Mouse (Mus musculus): ENCODE measurements around the gene Crybg3. TPM values are rescaled to one million over a fixed set of nuclear protein-coding genes. Genes with fewer than 3 reads are reported as not detected.

Crybg3 gene
- total RNA-seq, 2 experiments from 2014 or later = 35.7 to 36.8 TPM

- DNase-seq (ENCODE audit: low spot score in 2 of 2) = no peak
Measured at GRCm38 (mm10) chr16:59535673-59536072, 65.1 kb downstream of the Crybg3 start.

- peak in 1 of 2 experiments; percentile 57 for DNase-seq (ENCODE audit: low spot score in 2 of 2)
Measured at GRCm38 (mm10) chr16:59534349-59534748, 66.4 kb downstream of the Crybg3 start.

- DNase-seq (ENCODE audit: low spot score in 2 of 2) = no peak
Measured at GRCm38 (mm10) chr16:59532561-59532960, 68.2 kb downstream of the Crybg3 start.

GRCm38 (mm10) chr16:59531243-59531642, 69.5 kb downstream of the Crybg3 start:
- no peak for DNase-seq (ENCODE audit: low spot score in 2 of 2)

DNA sequence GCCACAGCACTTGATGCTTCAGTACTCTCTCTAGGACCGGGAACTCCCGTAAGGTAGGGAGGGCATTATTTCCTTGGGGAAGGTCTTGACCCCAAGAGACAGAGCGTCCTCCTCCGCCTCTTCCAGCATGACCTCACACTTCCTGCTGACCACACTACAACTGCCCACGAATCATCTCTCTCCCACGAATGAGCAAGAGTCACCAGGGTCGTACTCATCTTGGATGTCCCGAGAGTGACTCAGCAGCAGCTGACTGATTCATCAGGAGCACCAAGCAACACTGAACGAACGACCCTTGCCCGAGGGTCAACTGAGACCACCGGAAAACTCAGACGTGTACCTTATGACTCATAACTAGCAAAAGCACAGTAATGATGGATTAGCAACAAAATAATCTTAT, 71.2 kb downstream of the Crybg3 start:
- no peak for DNase-seq (ENCODE audit: low spot score in 2 of 2)

- DNase-seq (ENCODE audit: low spot score in 2 of 2) = no peak
Measured at GRCm38 (mm10) chr16:59526939-59527338, 73.8 kb downstream of the Crybg3 start.

- DNase-seq (ENCODE audit: low spot score in 2 of 2) = no peak
Measured at GRCm38 (mm10) chr16:59521752-59522423, 78.9 kb downstream of the Crybg3 start.

GRCm38 (mm10) chr16:59517447-59518219, 83.1 kb downstream of the Crybg3 start:
- DNase-seq (ENCODE audit: low spot score in 2 of 2) = no peak

DNA sequence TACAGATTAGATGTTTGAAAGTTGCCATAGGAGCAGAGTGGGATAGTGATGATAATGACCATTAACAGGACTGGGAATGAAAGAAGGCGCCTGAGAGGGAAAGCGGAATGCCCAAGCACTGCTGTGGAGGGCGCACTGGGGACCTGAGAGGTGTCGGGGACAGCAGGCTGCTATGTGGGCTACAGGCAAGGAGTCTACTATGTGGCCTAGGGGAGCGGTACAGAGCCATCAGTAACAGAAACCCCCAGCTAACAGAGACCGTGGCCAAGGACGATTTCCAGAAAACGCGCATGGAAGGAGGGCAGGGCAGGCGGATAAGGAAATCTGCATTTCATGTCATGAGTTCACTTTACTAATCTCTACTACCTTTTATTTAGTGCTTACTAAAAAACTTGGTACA, 83.8 kb downstream of the Crybg3 start:
- no peak for DNase-seq (ENCODE audit: low spot score in 2 of 2)

DNA sequence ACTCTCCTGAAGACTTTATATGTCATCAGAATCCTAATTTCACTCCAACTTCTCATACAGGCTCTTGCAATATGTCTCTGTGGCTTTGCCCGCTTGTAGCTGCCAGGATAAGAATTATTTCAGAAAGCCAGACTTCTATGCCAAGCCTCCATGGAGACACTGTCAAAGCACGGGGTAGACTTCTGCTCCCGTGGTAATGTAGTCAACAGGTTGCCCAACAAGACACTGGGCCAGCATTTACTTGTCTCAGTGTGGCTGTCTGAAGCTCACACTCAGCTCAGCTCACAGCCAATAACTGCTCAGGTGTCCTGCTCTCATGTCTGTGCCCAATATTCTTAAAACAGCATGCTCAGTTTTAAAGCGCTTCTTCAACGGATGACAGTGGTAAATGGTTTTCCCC, 85.6 kb downstream of the Crybg3 start:
- no peak for DNase-seq (ENCODE audit: low spot score in 2 of 2)

- no peak for DNase-seq (ENCODE audit: low spot score in 2 of 2)
Measured at GRCm38 (mm10) chr16:59509830-59510229, 90.9 kb downstream of the Crybg3 start.

DNA sequence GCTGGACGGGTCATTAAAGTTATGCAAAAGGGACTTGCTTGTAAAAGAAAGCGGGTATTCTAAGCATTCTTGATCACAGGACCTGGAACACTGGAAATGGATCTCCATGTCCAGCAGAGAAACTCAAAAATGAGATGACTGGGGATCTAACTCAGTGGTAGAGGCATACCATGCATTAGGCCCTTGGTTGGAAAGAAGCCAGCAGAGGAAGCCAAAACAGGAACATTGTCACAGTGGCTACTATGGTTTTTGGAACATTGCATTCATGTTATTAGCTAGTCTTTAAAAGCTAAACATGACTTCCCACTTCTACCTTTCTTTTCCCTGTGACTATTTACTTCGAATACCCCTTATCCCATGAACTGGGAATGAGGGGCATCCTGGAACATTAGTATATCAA, 101.6 kb downstream of the Crybg3 start:
- DNase-seq (ENCODE audit: low spot score in 2 of 2) = no peak

GRCm38 (mm10) chr16:59497947-59498346, 102.8 kb downstream of the Crybg3 start:
- DNase-seq (ENCODE audit: low spot score in 2 of 2) = no peak

DNA sequence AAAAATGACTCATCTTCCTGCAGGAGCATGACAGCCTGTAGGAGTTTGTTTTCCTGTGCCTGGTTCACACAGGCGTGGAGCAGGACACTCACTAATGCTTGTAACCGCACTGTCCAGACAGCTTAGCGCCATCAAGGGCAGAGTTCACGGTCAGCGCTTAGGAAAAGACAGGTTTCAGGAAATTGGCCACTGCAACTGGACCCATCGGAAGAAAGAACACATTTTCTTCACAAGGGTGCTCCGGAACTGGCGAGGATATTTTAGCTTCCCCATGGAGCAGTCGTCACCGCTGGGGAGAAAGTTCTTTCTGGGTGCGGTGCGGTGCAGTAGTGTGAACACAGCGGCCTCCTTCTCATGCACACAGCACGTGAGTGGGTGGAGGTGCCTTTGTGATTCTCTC, 107.6 kb downstream of the Crybg3 start:
- DNase-seq (ENCODE audit: low spot score in 2 of 2) = no peak

GRCm38 (mm10) chr16:59487975-59488548, 112.7 kb downstream of the Crybg3 start:
- no peak for DNase-seq (ENCODE audit: low spot score in 2 of 2)

- DNase-seq (ENCODE audit: low spot score in 2 of 2) = no peak
Measured at GRCm38 (mm10) chr16:59487239-59487638, 113.5 kb downstream of the Crybg3 start.

DNA sequence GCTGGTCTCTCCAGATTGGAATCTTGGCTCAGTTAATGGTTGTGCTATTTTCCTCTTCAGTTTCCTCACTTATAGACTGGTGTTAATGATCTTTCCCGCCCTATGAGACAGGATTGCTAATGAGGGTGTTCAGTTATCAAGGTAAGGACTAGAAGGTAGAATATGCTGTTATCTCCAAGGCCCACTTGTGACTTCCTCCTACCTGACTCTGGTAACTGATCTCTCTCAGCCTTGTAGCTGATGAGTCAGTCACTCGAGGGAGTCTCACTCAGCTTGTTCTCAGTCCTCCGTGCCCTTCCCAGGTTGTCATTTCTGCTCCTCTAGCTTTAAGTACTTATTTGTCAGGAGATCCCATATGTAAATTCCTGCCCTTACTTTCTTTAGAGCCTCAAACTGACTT, 122.8 kb downstream of the Crybg3 start:
- DNase-seq (ENCODE audit: low spot score in 2 of 2) = no peak

DNA sequence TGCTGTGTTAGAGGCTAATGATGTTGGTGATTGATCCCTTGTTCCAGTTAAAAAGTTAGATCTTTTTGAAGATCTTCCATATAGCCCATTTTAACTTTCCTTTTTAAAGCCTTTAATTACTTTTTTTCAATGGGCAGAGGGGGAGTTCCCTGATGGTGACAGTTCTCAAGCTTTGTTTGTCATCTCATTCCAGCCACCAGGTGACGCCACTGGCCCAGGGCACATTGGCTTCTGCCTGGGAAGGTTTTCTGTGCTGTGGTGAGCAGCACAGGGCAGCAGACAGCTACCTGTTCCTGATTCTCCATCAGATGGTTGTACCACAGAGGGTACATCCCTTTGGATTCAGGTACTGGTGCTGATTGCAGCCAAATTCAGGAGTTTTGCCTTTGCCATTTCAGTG, 126.0 kb downstream of the Crybg3 start:
- peak; percentile 49 to 58 for DNase-seq (ENCODE audit: low spot score in 2 of 2)

GRCm38 (mm10) chr16:59472546-59472945, 128.2 kb downstream of the Crybg3 start:
- DNase-seq (ENCODE audit: low spot score in 2 of 2) = no peak

- DNase-seq (ENCODE audit: low spot score in 2 of 2) = peak; percentile 77 to 84
Measured at GRCm38 (mm10) chr16:59471637-59472278, 129.0 kb downstream of the Crybg3 start, which contains the start of gene Riox2. Gene Riox2 (plus strand): TSS chr16:59471775.

- no peak for DNase-seq (ENCODE audit: low spot score in 2 of 2)
Measured at GRCm38 (mm10) chr16:59469846-59470245, 130.9 kb downstream of the Crybg3 start.

- no peak for DNase-seq (ENCODE audit: low spot score in 2 of 2)
Measured at GRCm38 (mm10) chr16:59463973-59464372, 136.8 kb downstream of the Crybg3 start.
